Mouse (Mus musculus) frontal cortex, postnatal 36 days (tissue): ENCODE measurements around the gene Mup9.
"Not testable (repeated sequence)": the region's sequence is repeated elsewhere in the genome, so short reads cannot be mapped to it uniquely, and the experiment has no call there.

Experiments
- DNase-seq, 2 experiments: peaks; one replicate each; pipeline ENCODE4 v3.0.0; 2022; ENCODE audit warnings: low spot score in 2 of 2

Mup9 gene

DNA sequence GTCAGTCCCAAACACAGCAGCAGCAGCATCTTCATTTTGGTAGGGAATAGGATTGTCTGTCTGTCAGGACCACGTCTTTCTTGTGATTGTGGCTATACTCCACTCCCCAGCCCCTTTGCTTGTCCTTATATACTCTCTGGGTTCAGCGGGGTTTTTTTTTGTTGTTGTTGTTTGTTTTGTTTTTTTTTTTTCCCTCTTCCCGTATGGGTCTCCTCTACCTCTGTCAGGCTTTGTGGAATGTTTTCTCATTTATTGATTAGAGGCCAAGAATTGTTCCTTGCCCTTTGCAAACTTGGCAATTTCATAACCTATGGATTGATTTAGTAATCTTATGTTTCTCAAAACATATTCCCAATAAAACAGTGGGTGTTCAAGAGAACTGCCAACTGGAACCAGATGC lies at the start of gene Mup9:
Gene Mup9, minus strand, starts transcription at position 101 of the 400 bp plus-strand sequence.
- not testable (repeated sequence) for DNase-seq
